Mouse (Mus musculus): ENCODE results near the gene Csrnp1.
A peak's percentile ranks its signal among the peaks of the same experiment; 100 is the strongest.

The Csrnp1 gene

DNA sequence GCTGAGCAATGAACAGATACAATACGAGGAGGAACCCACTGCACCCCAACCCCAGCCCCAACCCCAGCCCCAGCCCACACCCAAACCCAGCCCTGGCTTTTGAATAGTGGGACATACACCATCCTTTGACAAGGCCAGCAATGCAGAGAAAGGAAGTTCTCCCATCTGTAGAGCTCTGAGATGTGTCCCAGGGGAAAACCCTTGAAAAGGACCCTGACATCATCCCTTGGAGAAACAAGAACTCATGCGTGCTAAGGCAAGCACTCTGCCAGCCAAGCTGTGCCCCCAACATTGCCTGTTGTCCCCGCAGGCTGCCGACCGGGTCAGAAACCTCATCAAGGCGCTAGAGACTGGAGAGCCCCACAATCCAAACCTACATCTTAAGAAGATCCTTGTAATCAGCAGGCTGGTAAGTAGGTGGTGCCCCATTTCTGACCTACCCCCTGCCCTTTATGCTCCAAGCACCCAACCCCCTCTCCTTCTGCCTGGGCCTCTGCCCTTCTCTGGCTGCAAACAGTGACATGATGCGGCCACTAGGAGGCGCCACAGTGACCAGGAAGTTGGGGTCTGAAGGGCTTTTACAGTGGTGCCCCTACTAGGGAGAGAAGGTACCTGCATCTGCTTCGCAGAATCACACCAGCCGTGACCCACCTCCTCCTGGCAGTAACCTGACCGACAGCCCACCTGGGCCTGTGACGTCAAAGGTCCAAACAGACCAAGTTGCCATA is 39.1 kb downstream of the Csrnp1 start:
- no peak for DNase-seq (ENCODE audit: low spot score in 2 of 2)

DNA sequence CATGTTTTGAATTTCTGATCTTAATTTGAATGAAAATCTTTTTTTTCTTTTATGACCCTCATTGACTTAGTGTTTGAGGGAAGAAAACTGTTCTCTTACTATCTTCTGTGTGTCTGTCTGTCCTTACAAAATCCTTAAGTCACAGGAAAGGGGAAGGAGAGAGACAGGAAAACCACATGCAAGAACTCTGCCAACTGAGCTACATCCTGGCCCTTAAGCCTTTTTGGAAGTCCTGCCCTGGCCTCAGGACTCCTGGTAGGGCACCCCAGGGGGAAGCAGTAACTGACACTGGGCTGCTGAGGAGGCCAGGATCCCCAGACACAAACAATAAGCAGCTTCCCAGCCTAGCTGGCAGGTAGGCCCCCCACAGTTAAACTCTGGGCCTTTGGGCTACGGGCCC is 41.1 kb downstream of the Csrnp1 start:
- no peak for DNase-seq (ENCODE audit: low spot score in 2 of 2)

DNA sequence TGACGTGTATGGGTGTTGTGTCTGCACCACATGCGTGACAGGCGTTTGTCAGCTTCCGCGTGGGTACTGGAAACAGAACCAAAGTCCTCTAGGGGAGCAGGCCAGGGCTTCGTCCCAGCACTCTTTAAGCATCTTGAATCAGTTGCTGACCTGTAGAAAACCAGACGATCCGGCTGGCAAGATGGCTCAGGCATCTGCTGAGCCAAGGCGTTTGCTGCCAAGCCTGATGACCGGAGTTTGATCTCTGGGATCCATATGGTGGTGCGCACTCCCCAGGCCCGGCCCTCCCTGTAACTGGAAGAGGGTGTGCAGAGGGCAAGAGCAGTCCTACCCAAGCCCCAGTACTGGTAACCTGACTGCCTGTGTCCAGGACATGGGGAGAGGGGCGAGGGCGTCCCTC is 42.6 kb downstream of the Csrnp1 start:
- DNase-seq (ENCODE audit: low spot score in 2 of 2), result no peak

DNA sequence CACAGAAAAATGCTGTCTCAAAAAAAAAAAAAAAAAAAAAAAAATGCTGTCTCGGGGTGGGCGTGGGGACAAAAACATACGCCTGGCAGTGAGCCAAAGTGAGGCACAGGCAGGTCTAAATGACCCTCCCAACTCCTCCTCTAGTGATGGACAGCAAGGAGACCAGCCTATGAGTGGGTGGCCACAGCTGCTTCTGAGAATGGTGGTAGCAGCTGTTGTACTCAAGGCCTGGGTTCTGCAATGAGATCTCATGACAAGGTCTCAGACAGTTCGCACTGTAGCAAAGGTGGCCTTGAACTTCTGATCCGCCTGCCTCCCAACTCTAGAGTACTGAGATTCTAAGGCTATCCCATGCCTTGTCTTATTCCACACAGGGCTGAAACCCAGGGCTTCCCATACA is 43.1 kb downstream of the Csrnp1 start:
- DNase-seq (ENCODE audit: low spot score in 2 of 2), result no peak

DNA sequence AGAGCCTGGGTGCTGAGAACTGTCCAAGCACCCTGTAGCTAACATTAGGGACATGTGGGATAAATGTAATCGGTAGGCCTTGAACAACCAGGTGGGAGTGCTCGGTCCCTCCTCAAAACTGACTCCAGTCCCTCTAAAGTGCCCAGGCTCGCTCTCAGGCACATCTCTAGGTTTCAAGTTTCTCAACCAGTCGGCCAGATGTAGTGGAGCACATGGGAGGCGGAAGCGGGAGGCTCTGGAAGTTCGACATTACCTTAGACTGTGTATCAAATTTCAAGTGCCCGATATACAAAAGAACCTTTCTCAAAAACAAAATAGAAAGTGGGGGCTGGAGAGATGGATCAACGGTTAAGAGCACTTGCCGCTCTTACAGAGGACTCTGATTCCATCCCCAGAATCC is 44.8 kb downstream of the Csrnp1 start:
- DNase-seq (ENCODE audit: low spot score in 2 of 2), result no peak

DNA sequence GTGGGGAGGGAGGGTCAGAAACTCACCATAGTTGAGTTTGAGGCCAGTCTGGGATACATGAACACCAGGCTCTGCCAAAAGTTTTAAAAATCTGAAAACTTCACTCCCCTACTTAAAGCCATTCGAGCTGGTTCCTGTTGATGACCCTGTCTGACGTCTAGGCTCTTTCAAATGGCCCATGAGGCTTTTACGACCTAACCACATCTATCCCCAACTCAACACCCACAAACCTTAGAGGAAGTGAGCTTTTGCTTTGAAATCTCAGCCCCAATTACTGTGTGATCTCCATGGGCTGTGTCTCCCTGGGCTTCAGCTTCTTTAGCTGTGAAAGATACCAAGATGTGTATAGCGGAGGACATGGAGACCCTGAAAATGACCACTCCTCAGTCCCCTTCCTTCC is 46.0 kb downstream of the Csrnp1 start:
- no peak for DNase-seq (ENCODE audit: low spot score in 2 of 2)

DNA sequence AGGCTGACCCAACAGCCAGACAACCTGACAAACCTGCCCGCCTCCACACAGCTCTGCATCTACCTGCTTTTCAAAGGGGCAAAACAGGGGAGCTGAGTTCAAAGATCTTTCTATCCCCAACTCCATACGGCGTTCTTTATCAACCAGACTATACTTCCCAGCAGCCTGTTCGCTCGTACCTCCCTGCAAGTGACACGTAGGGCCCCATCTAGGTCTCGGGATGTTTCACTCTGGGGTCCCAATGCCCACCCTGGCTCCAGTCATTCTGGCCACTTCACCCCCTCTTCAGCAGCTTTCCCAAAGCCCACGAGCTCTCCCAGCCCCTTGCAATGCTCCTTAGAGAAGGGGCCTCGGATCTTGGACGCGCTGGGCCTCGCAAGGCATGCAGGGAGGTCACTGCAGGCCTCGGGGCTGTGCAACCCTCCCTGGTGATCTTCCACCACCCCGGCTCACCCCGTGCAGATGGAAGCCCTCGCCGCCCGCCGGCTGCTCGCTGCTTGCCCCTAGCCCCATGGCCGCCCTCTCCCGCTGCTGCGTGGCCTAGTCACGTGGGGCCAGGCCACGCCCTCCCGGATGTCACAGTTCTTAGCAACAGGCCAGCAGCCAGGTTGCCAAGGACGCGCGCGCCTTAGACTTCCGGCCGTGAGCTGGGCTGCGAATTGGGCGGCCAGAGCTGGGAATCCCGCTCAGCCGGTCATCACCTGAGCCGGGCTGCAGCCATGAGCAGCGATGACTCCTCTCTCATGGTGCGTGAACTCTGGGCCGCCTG is 47.3 kb downstream of the Csrnp1 start, which contains the start of the genes Gorasp1 and Ttc21a:
Gene Gorasp1 (minus strand): TSS at position 561 of the 769 bp plus-strand sequence.
Gene Ttc21a (plus strand): TSS at position 602 of the 769 bp plus-strand sequence.
- DNase-seq (ENCODE audit: low spot score in 2 of 2), result peak; percentile 92 to 97

DNA sequence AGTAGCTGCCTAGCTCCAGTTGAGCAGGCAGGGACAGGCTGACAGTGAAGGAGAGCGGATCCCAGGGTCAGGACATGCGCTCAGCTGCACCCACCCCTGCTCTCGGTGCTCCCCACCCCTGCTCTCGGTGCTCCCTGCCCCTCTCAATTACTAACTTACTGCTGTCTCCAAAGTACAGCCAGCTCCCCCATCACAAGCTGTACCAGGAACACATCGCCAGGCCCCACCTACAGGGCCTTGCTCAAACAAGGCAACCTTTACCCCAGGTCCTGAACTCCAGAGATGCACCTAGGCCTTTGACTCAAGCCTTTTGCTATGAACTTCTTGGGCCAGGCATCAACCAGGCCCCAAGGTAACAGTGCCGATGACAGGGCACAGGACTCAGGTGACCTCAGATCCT is 50.8 kb downstream of the Csrnp1 start:
- DNase-seq (ENCODE audit: low spot score in 2 of 2), result no peak

DNA sequence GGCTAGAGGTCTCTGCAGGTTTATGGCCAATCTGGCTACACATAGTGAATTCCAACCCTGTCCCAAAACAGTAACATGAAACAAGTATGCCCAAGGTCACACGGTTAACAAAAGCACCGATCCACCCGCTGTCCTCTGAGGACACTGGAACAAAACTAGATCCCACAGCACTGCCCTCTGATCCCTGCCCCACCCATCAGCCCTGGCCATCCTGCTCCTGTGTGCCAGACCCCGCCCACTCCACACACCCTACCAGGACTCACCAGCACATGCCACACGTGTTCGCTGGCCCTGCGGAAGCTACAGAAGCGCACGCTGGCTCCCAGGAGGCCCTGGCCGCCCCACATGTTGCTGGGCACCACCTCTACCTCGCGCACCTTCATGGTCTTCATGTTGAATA is 52.1 kb downstream of the Csrnp1 start:
- DNase-seq (ENCODE audit: low spot score in 2 of 2), result no peak

DNA sequence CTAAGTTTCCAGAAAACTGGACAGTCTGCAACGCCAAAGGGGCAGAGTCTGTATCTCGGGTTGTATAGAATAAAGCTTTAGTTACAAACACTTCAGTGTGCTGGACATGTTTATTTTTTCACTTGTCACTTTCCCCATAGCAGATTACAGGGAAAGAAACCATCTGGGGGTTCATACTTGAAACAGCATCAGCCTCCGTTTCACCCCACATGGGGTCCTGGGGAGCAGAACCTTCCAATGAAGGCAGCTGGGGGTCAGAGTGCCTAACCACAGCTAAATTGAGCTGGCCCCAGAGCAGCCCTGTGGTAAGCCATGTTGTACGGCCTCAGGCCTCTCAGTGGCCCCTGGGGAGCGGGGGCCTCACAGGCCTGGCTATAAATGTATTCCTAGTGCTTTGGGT is 58.0 kb downstream of the Csrnp1 start:
- DNase-seq (ENCODE audit: low spot score in 2 of 2), result no peak

DNA sequence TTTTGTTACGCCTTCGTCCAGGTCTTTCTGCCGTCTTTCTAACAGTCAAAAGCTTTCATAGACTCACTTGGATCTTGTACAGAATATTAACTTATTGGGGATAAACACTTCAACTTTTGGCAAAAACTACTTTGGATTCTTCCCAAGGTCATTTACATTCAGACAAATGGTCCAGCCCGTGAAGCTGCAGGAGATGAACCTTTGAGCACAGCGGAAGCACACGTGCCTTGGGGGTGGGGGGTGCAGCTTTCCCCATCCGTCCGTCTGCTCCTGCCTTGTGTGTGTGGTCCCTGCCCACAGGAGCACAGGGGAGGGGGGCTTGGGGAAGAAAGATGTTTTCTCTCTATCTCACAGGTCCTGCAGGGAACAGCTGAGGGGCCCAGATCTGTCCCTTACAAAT is 58.7 kb downstream of the Csrnp1 start:
- no peak for DNase-seq (ENCODE audit: low spot score in 2 of 2)

DNA sequence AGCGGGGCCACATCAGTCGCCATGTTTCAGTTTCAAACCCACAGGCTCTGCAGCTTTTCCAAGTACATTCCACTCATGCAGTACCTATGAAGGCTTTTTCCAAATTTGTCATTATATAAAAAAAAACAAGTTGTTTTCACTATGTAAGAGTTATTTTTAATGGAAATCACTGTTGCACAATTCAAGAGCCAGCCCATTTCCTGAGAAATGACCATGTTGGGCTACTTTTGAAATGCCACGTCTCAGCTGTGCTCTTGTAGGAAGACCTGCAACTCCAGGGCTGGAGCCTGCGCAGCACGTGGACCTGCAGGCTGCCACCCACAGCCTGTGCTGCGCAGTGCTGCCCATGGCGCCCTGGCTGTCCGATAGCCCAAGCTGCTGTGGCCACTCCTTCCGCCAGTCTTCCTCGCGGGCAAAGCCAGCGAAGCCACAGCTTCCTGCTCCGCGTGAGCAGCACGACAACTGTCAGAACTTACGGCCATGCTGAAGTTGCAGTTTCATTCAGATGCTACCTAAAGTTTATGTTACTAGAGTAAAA is 59.3 kb downstream of the Csrnp1 start:
- no peak for DNase-seq (ENCODE audit: low spot score in 2 of 2)

DNA sequence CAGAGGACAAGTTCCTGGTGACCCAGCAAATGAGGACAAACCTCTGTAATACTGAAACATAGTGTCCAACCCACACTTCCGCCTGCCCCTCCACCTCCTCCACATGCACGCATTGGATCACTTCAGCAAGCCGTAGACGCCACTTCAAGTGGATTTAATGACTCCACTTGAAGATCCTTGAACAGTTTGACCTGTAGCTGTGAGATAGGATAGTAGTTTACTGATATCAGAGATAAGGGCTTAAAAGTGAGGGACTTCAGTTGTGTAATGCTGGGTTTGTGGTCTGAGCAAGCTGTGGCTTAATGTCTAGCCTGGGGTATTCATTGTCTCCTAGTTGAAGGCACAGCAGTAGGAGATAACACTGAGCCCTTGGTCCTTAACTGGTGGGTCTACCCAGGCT is 61.0 kb downstream of the Csrnp1 start:
- DNase-seq (ENCODE audit: low spot score in 2 of 2), result no peak
